Mouse (Mus musculus) hindbrain, embryonic 16.5 days (tissue): Measurements from ENCODE around the gene A630010A05Rik. TPM values are rescaled to one million over a fixed set of nuclear protein-coding genes. Genes with fewer than 3 reads are reported as not detected.
"Not testable (repeated sequence)": the region's sequence is repeated elsewhere in the genome, so short reads cannot be mapped to it uniquely, and the experiment has no call there.

Source experiments
- ATAC-seq: fragments of 200-750 bp; cut with Nextera tagmentation; 2 replicates; pipeline ENCODE4 v1.8.0; 2017; ENCODE audit warnings: moderate TSS enrichment, moderate library complexity
- H3K27ac ChIP-seq: fragments of 300-500 bp; sonication (generic); 2 replicates; pipeline ENCODE4 v1.5.1; 2014; ENCODE audit warnings: low read depth, mild to moderate bottlenecking, control low read depth, low read length, moderate library complexity
- H3K27me3 ChIP-seq: fragments of 300-500 bp; sonication (generic); replicated peaks from 2 replicates; pipeline ENCODE4 v1.6.1; 2014; ENCODE audit warnings: low read length; ENCODE audit not compliant: control insufficient read depth, insufficient read depth
- H3K36me3 ChIP-seq: fragments of 300-500 bp; sonication (generic); 2 replicates; pipeline ENCODE4 v1.6.1; 2014; ENCODE audit warnings: mild to moderate bottlenecking, low read length, moderate library complexity, mixed read lengths; ENCODE audit not compliant: control insufficient read depth, insufficient read depth
- H3K4me1 ChIP-seq: fragments of 300-500 bp; sonication (generic); 2 replicates; pipeline ENCODE4 v1.6.1; 2014; ENCODE audit warnings: low read depth, low read length; ENCODE audit not compliant: control insufficient read depth, insufficient read depth
- H3K4me2 ChIP-seq: fragments of 300-500 bp; sonication (generic); 2 replicates; pipeline ENCODE4 v1.6.1; 2014; ENCODE audit warnings: mild to moderate bottlenecking, low read length, control low read depth, moderate library complexity
- H3K4me3 ChIP-seq: fragments of 300-500 bp; sonication (generic); 2 replicates; pipeline ENCODE4 v1.5.1; 2014; ENCODE audit warnings: mild to moderate bottlenecking, low read length, control low read depth, moderate library complexity
- H3K9ac ChIP-seq: fragments of 300-500 bp; sonication (generic); 2 replicates; pipeline ENCODE4 v1.6.1; 2014; ENCODE audit warnings: low read depth, mild to moderate bottlenecking, control low read depth, low read length, moderate library complexity
- H3K9me3 ChIP-seq: fragments of 300-500 bp; sonication (generic); 2 replicates; pipeline ENCODE4 v1.6.1; 2014; ENCODE audit warnings: mild to moderate bottlenecking, low read length, moderate library complexity; ENCODE audit not compliant: control insufficient read depth
- WGBS: fragments of 180-500 bp; shearing (Covaris S2); extraction: QIAGEN DNeasy Blood & Tissue Kit; methylation state at CpG from one replicate; pipeline ENCODE4 v1.1.7; 2014; 5-methylcytosine and 5-hydroxymethylcytosine counted together
- polyA plus RNA-seq: library from polyadenylated mRNA; unstranded; fragments of >200 nt; fragmentation: Nextera tagmentation; extraction: Ambion mirVana; gene quantifications from 2 replicates; pipeline ENCODE4 v1.2.1, GENCODE M21; 2015

Gene A630010A05Rik
- polyA plus RNA-seq, result not detected in 2 replicates

DNA sequence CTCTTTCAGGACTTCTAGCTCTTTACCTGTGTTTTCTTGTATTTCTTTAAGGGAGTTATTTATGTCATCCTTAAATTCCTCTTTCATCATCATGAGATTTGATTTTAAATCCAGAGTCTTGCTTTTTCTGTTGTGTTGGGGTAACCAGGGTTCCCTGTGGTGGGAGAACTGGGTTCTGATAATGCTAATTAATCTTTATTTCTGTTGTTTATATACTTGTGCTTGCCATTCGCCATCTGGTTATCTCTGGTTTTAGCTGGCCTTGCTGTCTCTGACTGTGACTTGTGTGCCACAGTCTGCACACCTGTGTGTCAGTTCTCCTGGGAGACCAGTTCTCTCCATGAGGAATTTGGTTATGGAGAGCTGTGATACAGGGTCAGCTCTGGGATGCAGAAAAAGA is at the start of gene A630010A05Rik:
Gene A630010A05Rik, plus strand, starts transcription at position 301 of the 400 bp plus-strand sequence.
- no peaks in the 10 kb centered on the region for H3K4me1 ChIP-seq
- 96% methylated on average over 1 of the region's 1 CpGs for WGBS
- H3K9me3 ChIP-seq, result no peaks in the 10 kb centered on the region
- H3K27ac ChIP-seq, result no peak within 1 kb of the TSS
- no peak within 1 kb of the TSS for H3K4me3 ChIP-seq
- H3K4me2 ChIP-seq, result no peak within 1 kb of the TSS
- H3K27me3 ChIP-seq, result no peaks in the 10 kb centered on the region
- ATAC-seq, result no peak
- H3K9ac ChIP-seq, result no peak within 1 kb of the TSS
- no peaks in the 10 kb centered on the region for H3K36me3 ChIP-seq

DNA sequence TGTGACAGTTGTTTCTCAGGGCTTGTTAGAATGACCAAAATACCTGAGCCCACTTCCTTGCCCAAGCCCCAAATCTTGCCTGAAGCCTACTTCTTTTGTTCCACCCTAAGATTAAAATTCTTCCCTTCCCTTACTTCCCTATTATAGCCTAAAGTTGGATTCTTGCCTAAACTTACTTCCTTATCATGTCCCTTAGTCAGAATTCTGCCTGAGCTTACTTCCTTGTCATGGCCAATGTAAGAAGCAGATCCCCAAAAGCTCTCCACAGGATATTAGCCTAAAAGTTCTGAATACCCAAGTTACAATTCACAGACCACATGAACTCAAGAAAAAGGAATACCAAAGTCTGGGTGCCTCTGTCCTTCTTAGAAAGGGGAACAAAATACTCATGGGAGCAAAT is 26.4 kb upstream of the A630010A05Rik start:
- no peak overlapping the region for H3K4me2 ChIP-seq
- H3K4me1 ChIP-seq, result no peaks in the 10 kb centered on the region
- no peak for ATAC-seq
- H3K4me3 ChIP-seq, result no peak overlapping the region
- H3K27me3 ChIP-seq, result no peaks in the 10 kb centered on the region
- no peaks in the 10 kb centered on the region for H3K9me3 ChIP-seq
- H3K36me3 ChIP-seq, result no peaks in the 10 kb centered on the region
- H3K9ac ChIP-seq, result no peak overlapping the region
- no peak overlapping the region for H3K27ac ChIP-seq

DNA sequence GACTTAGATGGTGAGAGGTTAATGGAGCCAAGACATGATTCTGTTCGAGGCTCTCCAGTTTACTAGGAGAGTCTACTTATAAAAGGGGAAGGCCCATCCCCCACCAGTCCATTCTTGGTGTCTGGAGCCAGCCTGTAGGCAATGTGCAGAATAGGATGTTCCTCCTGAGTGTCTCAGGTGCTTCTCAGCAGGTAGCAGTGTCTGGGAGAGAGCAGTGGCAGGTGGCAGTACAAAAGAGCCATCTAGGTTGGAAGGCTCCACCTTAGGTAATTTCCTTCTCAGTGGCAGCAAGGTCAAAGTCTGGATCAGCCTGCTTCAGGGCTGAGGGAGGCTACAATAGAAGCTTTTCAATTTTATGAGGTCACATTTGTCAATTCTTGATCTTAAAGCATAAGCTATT is 4.9 kb upstream of the A630010A05Rik start:
- H3K4me3 ChIP-seq, H3K9me3 ChIP-seq, H3K9ac ChIP-seq, H3K27me3 ChIP-seq, H3K4me1 ChIP-seq, H3K27ac ChIP-seq, H3K36me3 ChIP-seq, ATAC-seq, H3K4me2 ChIP-seq: not testable (repeated sequence)
- WGBS, result 52% methylated on average over 1 of the region's 1 CpGs

Other genes with a start within 250 kb of the A630010A05Rik start
- gene Fopnl, start 244.9 kb upstream of the A630010A05Rik start, polyA plus RNA-seq, result 192 and 195 TPM in 2 replicates
- 8.9 and 10.0 TPM in 2 replicates for gene Abcc1, start 200.8 kb upstream of the A630010A05Rik start, polyA plus RNA-seq